Mouse (Mus musculus) E14TG2a.4 (cell line): ENCODE results near the gene Ppp1r32.
A peak's percentile ranks its signal among the peaks of the same experiment; 100 is the strongest.

Source experiments
- H3K27me3 ChIP-seq: 2 replicates; pipeline ENCODE4 v1.6.1; 2014; ENCODE audit warnings: low read length, control low read depth; ENCODE audit not compliant: insufficient read depth
- H3K36me3 ChIP-seq: 2 replicates; pipeline ENCODE4 v1.6.1; 2014; ENCODE audit warnings: low read length, control low read depth; ENCODE audit not compliant: insufficient read depth
- H3K4me1 ChIP-seq: replicated peaks from 2 replicates; pipeline ENCODE4 v1.6.1; 2014; ENCODE audit warnings: low read depth, low read length, control low read depth
- H3K4me3 ChIP-seq: replicated peaks from 2 replicates; pipeline ENCODE4 v1.5.1; 2014; ENCODE audit warnings: mild to moderate bottlenecking, low read length
- H3K9me3 ChIP-seq: 2 replicates; pipeline ENCODE4 v1.6.1; 2014; ENCODE audit warnings: low read length, control low read depth
- CTCF ChIP-seq: conservative IDR thresholded peaks from 2 replicates; pipeline ENCODE4 v1.5.1; 2014; ENCODE audit warnings: low read length
- NANOG ChIP-seq: IDR thresholded peaks from 2 replicates; pipeline ENCODE4 v1.6.1; 2014; ENCODE audit warnings: borderline replicate concordance, low read length, mixed read lengths
- POU5F1 ChIP-seq: IDR thresholded peaks from 2 replicates; pipeline ENCODE4 v1.6.1; 2014; ENCODE audit warnings: low read length, borderline replicate concordance

The Ppp1r32 gene

DNA sequence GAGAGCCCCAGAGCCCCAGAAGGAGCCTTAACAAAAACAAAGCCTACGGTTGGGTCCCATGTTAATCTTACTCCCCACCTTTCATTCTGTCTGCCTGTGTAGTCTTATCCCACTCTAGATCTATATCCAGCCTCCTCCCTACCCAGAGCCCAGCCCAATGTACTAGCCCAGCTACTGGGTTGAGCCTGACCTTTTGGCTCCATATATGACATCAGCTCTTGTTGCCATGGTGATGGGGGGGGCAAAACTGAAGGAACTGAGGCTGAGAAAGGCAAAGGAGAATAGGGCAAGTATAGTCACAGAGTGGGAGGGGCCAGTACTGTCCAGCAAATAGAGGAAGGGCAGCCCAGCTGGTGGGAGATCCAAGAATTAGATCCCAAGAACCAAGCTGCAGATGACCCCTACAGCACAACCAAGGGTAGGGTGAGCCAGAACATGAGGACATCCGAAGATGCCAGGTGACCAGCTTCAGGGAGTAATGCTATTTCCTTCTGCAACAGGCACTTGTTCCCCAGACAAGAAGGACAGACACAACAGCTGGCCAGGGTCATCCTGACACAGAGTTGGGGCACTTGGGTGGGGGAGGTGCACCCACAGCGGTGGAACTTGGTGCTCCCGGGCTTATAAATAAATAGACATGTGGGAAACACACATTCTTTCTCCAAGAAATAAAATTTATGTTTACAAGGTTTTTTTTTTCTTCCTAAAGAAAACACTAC, 27.9 kb downstream of the Ppp1r32 start:
- Histone ChIP-seq H3K4me3 (no peak overlapping the region), H3K9me3 (no peaks in the 10 kb centered on the region), H3K27me3 (peaks cover 81% of the 10 kb centered on the region), H3K4me1 (peaks cover 32% of the 10 kb centered on the region), H3K36me3 (no peaks in the 10 kb centered on the region)
- TF ChIP-seq POU5F1: no peak
- no peak for TF ChIP-seq CTCF

DNA sequence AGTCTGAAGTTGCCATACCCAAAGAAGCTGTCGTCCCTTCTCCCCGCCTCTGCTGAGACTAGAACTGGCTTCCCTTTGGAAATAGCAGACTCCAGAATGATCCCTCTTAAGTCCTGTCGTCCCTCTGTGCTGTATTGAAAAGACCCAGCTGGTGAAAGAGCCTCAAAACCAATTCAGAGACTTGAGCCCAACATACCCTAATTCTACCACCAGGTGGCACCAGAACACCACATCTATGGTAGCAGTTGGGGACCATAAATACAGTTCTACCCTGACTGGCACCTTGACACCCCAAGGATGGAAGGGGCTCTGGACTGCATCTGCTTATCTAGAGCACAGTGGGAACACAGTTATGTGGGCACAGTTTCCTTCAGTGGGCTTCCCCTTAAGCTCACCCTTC, 33.0 kb downstream of the Ppp1r32 start:
- Histone ChIP-seq H3K36me3 (no peaks in the 10 kb centered on the region; the same call in 1 of the 2 replicates), H3K27me3 (peaks cover 33% of the 10 kb centered on the region), H3K4me1 (peaks cover 28% of the 10 kb centered on the region), H3K9me3 (no peaks in the 10 kb centered on the region; the same call in 1 of the 2 replicates), H3K4me3 (no peak overlapping the region)
- TF ChIP-seq NANOG (no peak), CTCF (peak; percentile 85)

GRCm38 (mm10) chr19:10449190-10449589, 33.5 kb downstream of the Ppp1r32 start:
- TF ChIP-seq NANOG (no peak), POU5F1 (no peak), CTCF (no peak)
- Histone ChIP-seq H3K36me3 (peaks cover under 1% of the 10 kb centered on the region; the same call in 1 of the 2 replicates), H3K9me3 (no peaks in the 10 kb centered on the region; the same call in 1 of the 2 replicates), H3K4me1 (peaks cover 28% of the 10 kb centered on the region), H3K4me3 (no peak overlapping the region), H3K27me3 (peaks cover 28% of the 10 kb centered on the region)

GRCm38 (mm10) chr19:10448275-10448674, 34.5 kb downstream of the Ppp1r32 start:
- H3K36me3 ChIP-seq: peaks cover 10% of the 10 kb centered on the region; the same call in 1 of the 2 replicates
- H3K4me3 ChIP-seq: no peak overlapping the region
- H3K9me3 ChIP-seq: no peaks in the 10 kb centered on the region; the same call in 1 of the 2 replicates
- H3K27me3 ChIP-seq: peaks cover 28% of the 10 kb centered on the region
- peaks cover 28% of the 10 kb centered on the region for H3K4me1 ChIP-seq
- no peak for TF ChIP-seq POU5F1
- no peak for TF ChIP-seq NANOG
- no peak for TF ChIP-seq CTCF

- peaks cover 20% of the 10 kb centered on the region for H3K27me3 ChIP-seq
- H3K36me3 ChIP-seq: peaks cover 16% of the 10 kb centered on the region; the same call in 1 of the 2 replicates
- H3K4me3 ChIP-seq: no peak overlapping the region
- H3K4me1 ChIP-seq: peaks cover 24% of the 10 kb centered on the region
- no peaks in the 10 kb centered on the region; the same call in 1 of the 2 replicates for H3K9me3 ChIP-seq
- TF ChIP-seq NANOG (no peak), POU5F1 (no peak)
These were observed 37.9 kb downstream of the Ppp1r32 start for GRCm38 (mm10) chr19:10444685-10445369.

GRCm38 (mm10) chr19:10437521-10437920, 45.2 kb downstream of the Ppp1r32 start:
- H3K27me3 ChIP-seq: peaks cover 36% of the 10 kb centered on the region
- H3K9me3 ChIP-seq: no peaks in the 10 kb centered on the region
- H3K4me3 ChIP-seq: no peak overlapping the region
- H3K36me3 ChIP-seq: peaks cover 5% of the 10 kb centered on the region; the same call in 1 of the 2 replicates
- TF ChIP-seq CTCF (peak; percentile 43), NANOG (no peak)
- peaks cover 33% of the 10 kb centered on the region for H3K4me1 ChIP-seq

GRCm38 (mm10) chr19:10436726-10437125, 46.0 kb downstream of the Ppp1r32 start:
- Histone ChIP-seq H3K4me1 (peaks cover 33% of the 10 kb centered on the region), H3K9me3 (no peaks in the 10 kb centered on the region), H3K4me3 (no peak overlapping the region), H3K36me3 (peaks cover 5% of the 10 kb centered on the region; the same call in 1 of the 2 replicates), H3K27me3 (peaks cover 44% of the 10 kb centered on the region)
- no peak for TF ChIP-seq CTCF
- no peak for TF ChIP-seq NANOG
- no peak for TF ChIP-seq POU5F1

DNA sequence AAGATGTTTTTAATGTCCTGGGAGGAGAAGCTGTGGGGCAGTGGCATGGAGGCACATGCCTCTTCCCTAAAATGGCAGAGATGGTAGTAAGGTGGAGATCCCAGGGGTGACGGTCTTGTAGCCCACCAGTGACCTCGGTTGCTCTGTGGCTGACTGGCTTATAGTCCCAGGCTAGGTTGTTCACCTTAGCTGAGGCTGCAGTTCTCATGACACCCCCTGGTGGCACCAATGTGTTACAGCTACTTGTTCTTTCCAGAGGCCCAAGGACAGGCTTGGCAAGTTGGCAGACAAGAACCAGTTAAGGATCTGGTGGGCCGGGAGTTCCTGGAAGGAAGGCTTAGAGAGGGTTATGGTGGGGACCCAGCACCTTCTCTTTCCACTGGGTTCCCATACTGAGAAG, 46.8 kb downstream of the Ppp1r32 start:
- TF ChIP-seq NANOG: no peak
- TF ChIP-seq POU5F1: no peak
- TF ChIP-seq CTCF: peak; percentile 72
- H3K36me3 ChIP-seq: peaks cover 5% of the 10 kb centered on the region; the same call in 1 of the 2 replicates
- peaks cover 38% of the 10 kb centered on the region for H3K4me1 ChIP-seq
- no peak overlapping the region for H3K4me3 ChIP-seq
- H3K9me3 ChIP-seq: no peaks in the 10 kb centered on the region
- H3K27me3 ChIP-seq: peaks cover 52% of the 10 kb centered on the region
